Comparison of ENCODE assay signal across 21 mouse cellular contexts in the genomic region with DNA sequence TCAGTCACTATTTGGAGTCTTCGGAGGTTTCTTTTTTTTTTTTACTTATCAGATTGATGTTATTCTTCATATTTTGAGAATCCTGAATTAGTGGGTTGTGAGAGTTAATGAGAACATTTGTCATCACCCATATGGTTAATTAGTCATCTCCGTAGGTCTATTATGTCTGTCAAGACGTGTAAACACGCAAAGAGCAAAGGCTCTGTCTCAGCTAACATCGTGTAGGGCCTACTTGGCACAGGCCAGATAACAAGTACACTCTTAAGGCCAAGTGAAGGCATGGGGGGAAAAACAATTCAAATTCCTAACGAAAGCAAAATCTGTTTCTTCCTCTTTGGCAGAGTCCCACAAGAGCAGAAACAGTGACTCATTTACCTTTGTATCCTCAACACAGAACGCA. TPM values are rescaled to one million over a fixed set of nuclear protein-coding genes. Genes with fewer than 3 reads are reported as not detected.
"Had no signal": no experiment of that assay in that cellular context is flagged by ENCODE, and none has a peak within 500 bp of the region (broad histone marks: within the 10 kb centered on the region; RNA-seq: fewer than 3 reads in every experiment).

No protein-coding gene starts in this region.

- H3K27me3 ChIP-seq: kidney, embryonic 15.5 days; liver, embryonic 13.5 days; midbrain, embryonic 12.5 days; midbrain, embryonic 15.5 days; neural tube, embryonic 12.5 days; neural tube, embryonic 15.5 days had no signal

- H3K4me3 ChIP-seq: kidney, embryonic 15.5 days; liver, embryonic 13.5 days; midbrain, embryonic 12.5 days; midbrain, embryonic 15.5 days; neural tube, embryonic 12.5 days; neural tube, embryonic 15.5 days had no signal

- H3K27ac ChIP-seq: kidney, embryonic 15.5 days; liver, embryonic 13.5 days; midbrain, embryonic 12.5 days; midbrain, embryonic 15.5 days; neural tube, embryonic 12.5 days; neural tube, embryonic 15.5 days; stomach, postnatal 0 days had no signal

- H3K36me3 ChIP-seq: kidney, embryonic 15.5 days; liver, embryonic 13.5 days; midbrain, embryonic 12.5 days; midbrain, embryonic 15.5 days; neural tube, embryonic 12.5 days; neural tube, embryonic 15.5 days had no signal

- H3K9me3 ChIP-seq: kidney, embryonic 15.5 days; liver, embryonic 13.5 days; midbrain, embryonic 12.5 days; midbrain, embryonic 15.5 days; neural tube, embryonic 12.5 days; neural tube, embryonic 15.5 days had no signal

- ATAC-seq: intestine, postnatal 0 days; midbrain, embryonic 15.5 days had no signal

- H3K4me2 ChIP-seq: kidney, embryonic 15.5 days; liver, embryonic 13.5 days; midbrain, embryonic 12.5 days; midbrain, embryonic 15.5 days; neural tube, embryonic 12.5 days; neural tube, embryonic 15.5 days had no signal

- DNase-seq: kidney, adult 2 months; kidney, postnatal 10 days; kidney, postnatal 36 days; liver, embryonic 13.5 days; lung, adult 2 months; lung, postnatal 14 days; lung, postnatal 4 days; right cerebral cortex, adult 18-20 months; right cerebral cortex, postnatal 14 days; right cerebral cortex, postnatal 4 days; thymus, adult 2 months; thymus, postnatal 14 days had no signal

- H3K9ac ChIP-seq: kidney, embryonic 15.5 days; liver, embryonic 13.5 days; midbrain, embryonic 12.5 days; midbrain, embryonic 15.5 days; neural tube, embryonic 12.5 days; neural tube, embryonic 15.5 days had no signal

- H3K4me1 ChIP-seq: kidney, embryonic 15.5 days; liver, embryonic 13.5 days; midbrain, embryonic 12.5 days; midbrain, embryonic 15.5 days; neural tube, embryonic 12.5 days; neural tube, embryonic 15.5 days had no signal

RNA-seq across cellular contexts. Expression of a gene that starts 30.9 kb away (rescaled TPM):
- polyA plus RNA-seq: limb, embryonic 11.5 days; liver, adult 2 months; liver, embryonic 13.5 days had no signal
